Mouse (Mus musculus) cerebellum, adult 2 months (tissue): Measurements from ENCODE around the gene Astn1. TPM values are rescaled to one million over a fixed set of nuclear protein-coding genes. Genes with fewer than 3 reads are reported as not detected.

Experiments used
- DNase-seq, 2 experiments: peaks; one replicate each; pipeline ENCODE4 v3.0.0; 2021
- H3K27ac ChIP-seq: fragments of 200-500 bp; 2 replicates; pipeline ENCODE4 v1.5.1; 2012; ENCODE audit warnings: low read length, control low read depth, inconsistent platforms; ENCODE audit not compliant: insufficient read depth
- H3K27me3 ChIP-seq: fragments of 200-500 bp; 2 replicates; pipeline ENCODE4 v1.6.1; 2012; ENCODE audit warnings: inconsistent platforms, mild to moderate bottlenecking, low read length, moderate library complexity; ENCODE audit not compliant: control insufficient read depth, insufficient read depth
- H3K4me1 ChIP-seq: fragments of 200-500 bp; 2 replicates; pipeline ENCODE4 v1.6.1; 2011; ENCODE audit warnings: low read length; ENCODE audit not compliant: control insufficient read depth, insufficient read depth
- H3K4me3 ChIP-seq: fragments of 200-500 bp; replicated peaks from 2 replicates; pipeline ENCODE3; 2011; ENCODE audit warnings: mild to moderate bottlenecking, low read depth, low read length, control low read depth; ENCODE audit not compliant: insufficient read depth
- CTCF ChIP-seq: fragments of 200-500 bp; IDR thresholded peaks from 2 replicates; pipeline ENCODE4 v1.5.1; 2011; ENCODE audit warnings: low read depth, mild to moderate bottlenecking, control low read depth, low read length, moderate library complexity, borderline replicate concordance; ENCODE audit not compliant: insufficient read depth
- POLR2A ChIP-seq: fragments of 200-500 bp; IDR thresholded peaks from 2 replicates; pipeline ENCODE4 v1.6.1; 2011; ENCODE audit warnings: low read length, control low read depth, borderline replicate concordance; ENCODE audit not compliant: insufficient read depth
- WGBS: fragments of 180-500 bp; shearing (Covaris S2); methylation state at CpG from one replicate; pipeline ENCODE4 v1.1.7; 2018; 5-methylcytosine and 5-hydroxymethylcytosine counted together
- polyA plus RNA-seq: library from polyadenylated mRNA; depleted of rRNA; stranded (reverse); fragments of >200 nt; gene quantifications from 2 replicates; pipeline ENCODE4 v1.2.3, GENCODE M21; 2012

The Astn1 gene
- polyA plus RNA-seq, 1 experiment, result 32.2 TPM

GRCm38 (mm10) chr1:158545095-158545494, 183.0 kb downstream of the Astn1 start:
- no peak for DNase-seq
- 91% methylated on average over 4 of the region's 4 CpGs for WGBS
- Histone ChIP-seq H3K4me1 (no peaks in the 10 kb centered on the region), H3K27me3 (no peaks in the 10 kb centered on the region; the same call in 1 of the 2 replicates), H3K4me3 (no peak overlapping the region), H3K27ac (no peak overlapping the region)
- TF ChIP-seq CTCF (no peak), POLR2A (no peak)

GRCm38 (mm10) chr1:158546513-158546912, 184.4 kb downstream of the Astn1 start:
- TF ChIP-seq CTCF (no peak), POLR2A (no peak)
- WGBS, result 58% methylated on average over 4 of the region's 4 CpGs
- Histone ChIP-seq H3K4me3 (no peak overlapping the region), H3K27ac (no peak overlapping the region), H3K4me1 (no peaks in the 10 kb centered on the region), H3K27me3 (no peaks in the 10 kb centered on the region; the same call in 1 of the 2 replicates)
- no peak for DNase-seq

GRCm38 (mm10) chr1:158547592-158548211, 185.6 kb downstream of the Astn1 start:
- Histone ChIP-seq H3K27ac (no peak overlapping the region; the same call in 1 of the 2 replicates), H3K27me3 (no peaks in the 10 kb centered on the region; the same call in 1 of the 2 replicates), H3K4me3 (no peak overlapping the region), H3K4me1 (no peaks in the 10 kb centered on the region)
- 64% methylated on average over 3 of the region's 3 CpGs for WGBS
- peak in 1 of 2 experiments; percentile 34 for DNase-seq
- TF ChIP-seq CTCF (no peak), POLR2A (no peak)

GRCm38 (mm10) chr1:158548319-158548718, 186.2 kb downstream of the Astn1 start:
- TF ChIP-seq POLR2A, result no peak
- no peak for TF ChIP-seq CTCF
- Histone ChIP-seq H3K27me3 (no peaks in the 10 kb centered on the region; the same call in 1 of the 2 replicates), H3K27ac (no peak overlapping the region), H3K4me1 (no peaks in the 10 kb centered on the region), H3K4me3 (no peak overlapping the region)
- WGBS, result 83% methylated on average over 8 of the region's 8 CpGs
- DNase-seq, result no peak

- DNase-seq, result no peak
- TF ChIP-seq POLR2A, result no peak
- TF ChIP-seq CTCF, result no peak
- Histone ChIP-seq H3K27me3 (no peaks in the 10 kb centered on the region; the same call in 1 of the 2 replicates), H3K4me3 (no peak overlapping the region), H3K4me1 (no peaks in the 10 kb centered on the region), H3K27ac (no peak overlapping the region)
- WGBS, result 94% methylated on average over 2 of the region's 2 CpGs
Observed at GRCm38 (mm10) chr1:158549616-158550015, 187.5 kb downstream of the Astn1 start.

- DNase-seq, result no peak
- Histone ChIP-seq H3K27ac (no peak overlapping the region), H3K4me3 (no peak overlapping the region), H3K4me1 (no peaks in the 10 kb centered on the region), H3K27me3 (no peaks in the 10 kb centered on the region; the same call in 1 of the 2 replicates)
- TF ChIP-seq CTCF (no peak), POLR2A (no peak)
- 56% methylated on average over 6 of the region's 6 CpGs for WGBS
Observed at GRCm38 (mm10) chr1:158551951-158552350, 189.9 kb downstream of the Astn1 start.

- TF ChIP-seq CTCF, result no peak
- no peak for TF ChIP-seq POLR2A
- no peak for DNase-seq
- H3K27ac ChIP-seq, result no peak overlapping the region
- no peak overlapping the region for H3K4me3 ChIP-seq
- H3K27me3 ChIP-seq, result no peaks in the 10 kb centered on the region
- H3K4me1 ChIP-seq, result no peaks in the 10 kb centered on the region
- WGBS, result 86% methylated on average over 6 of the region's 6 CpGs
Observed at GRCm38 (mm10) chr1:158553341-158553740, 191.3 kb downstream of the Astn1 start.

GRCm38 (mm10) chr1:158554020-158554505, 192.0 kb downstream of the Astn1 start:
- H3K4me3 ChIP-seq, result no peak overlapping the region
- TF ChIP-seq POLR2A (no peak), CTCF (no peak)
- H3K27me3 ChIP-seq, result no peaks in the 10 kb centered on the region
- no peaks in the 10 kb centered on the region for H3K4me1 ChIP-seq
- 32% methylated on average over 6 of the region's 6 CpGs for WGBS
- no peak overlapping the region for H3K27ac ChIP-seq
- peak in 1 of 2 experiments; percentile 10 for DNase-seq
